Mouse (Mus musculus) bone marrow, adult 2 months (tissue): ENCODE data around the gene Amdhd2.

Source experiments
- CTCF ChIP-seq: fragments of 200-500 bp; IDR thresholded peaks from 2 replicates; pipeline ENCODE4 v1.5.1; 2011; ENCODE audit warnings: low read length, control low read depth; ENCODE audit not compliant: control insufficient read depth, insufficient read depth
- POLR2A ChIP-seq: fragments of 200-500 bp; IDR thresholded peaks from 2 replicates; pipeline ENCODE4 v1.6.1; 2011; ENCODE audit warnings: low read depth, mild to moderate bottlenecking, control low read depth, low read length, borderline replicate concordance; ENCODE audit not compliant: control insufficient read depth

GRCm38 (mm10) chr17:24161466-24161865 is 2.1 kb downstream of the Amdhd2 start:
- TF ChIP-seq POLR2A (no peak), CTCF (no peak)
